Mouse (Mus musculus): ENCODE measurements around the gene Utp14a. TPM values are rescaled to one million over a fixed set of nuclear protein-coding genes. Genes with fewer than 3 reads are reported as not detected.
A peak's percentile ranks its signal among the peaks of the same experiment; 100 is the strongest.
"Not testable (repeated sequence)": the region's sequence is repeated elsewhere in the genome, so short reads cannot be mapped to it uniquely, and the experiment has no call there.

Gene Utp14a
- total RNA-seq (2021), result 10 to 100 TPM; 13.4 to 14.9 TPM

DNA sequence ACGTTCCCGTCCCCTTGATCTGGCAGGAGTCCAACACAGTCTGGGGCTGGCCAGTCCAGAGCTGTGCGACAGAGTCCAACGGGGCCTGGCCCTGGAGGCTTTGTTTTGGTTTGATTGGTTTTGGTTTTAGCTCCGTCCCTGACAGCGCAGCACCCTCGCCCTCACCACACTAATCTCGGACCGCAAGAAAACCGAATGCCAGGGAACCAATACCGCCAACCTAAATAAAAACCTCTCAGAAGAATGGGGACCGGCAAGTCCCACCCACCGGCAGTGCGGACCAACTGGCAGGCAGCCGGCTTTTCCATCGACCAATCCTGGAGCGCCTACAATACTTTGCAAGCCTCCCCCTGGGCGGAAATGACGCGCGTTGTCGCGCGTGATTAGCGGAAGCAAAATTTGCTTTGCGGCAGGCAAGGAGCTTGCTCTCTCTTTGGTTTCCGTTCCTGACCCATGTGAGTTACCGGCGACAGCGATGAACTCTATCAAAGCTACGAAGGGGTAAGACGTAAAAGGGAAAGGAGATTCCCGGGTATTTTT, at the start of gene Utp14a:
Utp14a (plus strand) TSS at position 395 of the 540 bp plus-strand sequence.
- peak; percentile 95 to 97 for DNase-seq (ENCODE audit: low spot score in 2 of 2)
- intact Hi-C loops (cut with DNase I), result loop anchor here (1.0 to 2.0 kb wide), 2 partner anchors 48 to 264 kb away; partner anchors contain the start of gene Zdhhc9

DNA sequence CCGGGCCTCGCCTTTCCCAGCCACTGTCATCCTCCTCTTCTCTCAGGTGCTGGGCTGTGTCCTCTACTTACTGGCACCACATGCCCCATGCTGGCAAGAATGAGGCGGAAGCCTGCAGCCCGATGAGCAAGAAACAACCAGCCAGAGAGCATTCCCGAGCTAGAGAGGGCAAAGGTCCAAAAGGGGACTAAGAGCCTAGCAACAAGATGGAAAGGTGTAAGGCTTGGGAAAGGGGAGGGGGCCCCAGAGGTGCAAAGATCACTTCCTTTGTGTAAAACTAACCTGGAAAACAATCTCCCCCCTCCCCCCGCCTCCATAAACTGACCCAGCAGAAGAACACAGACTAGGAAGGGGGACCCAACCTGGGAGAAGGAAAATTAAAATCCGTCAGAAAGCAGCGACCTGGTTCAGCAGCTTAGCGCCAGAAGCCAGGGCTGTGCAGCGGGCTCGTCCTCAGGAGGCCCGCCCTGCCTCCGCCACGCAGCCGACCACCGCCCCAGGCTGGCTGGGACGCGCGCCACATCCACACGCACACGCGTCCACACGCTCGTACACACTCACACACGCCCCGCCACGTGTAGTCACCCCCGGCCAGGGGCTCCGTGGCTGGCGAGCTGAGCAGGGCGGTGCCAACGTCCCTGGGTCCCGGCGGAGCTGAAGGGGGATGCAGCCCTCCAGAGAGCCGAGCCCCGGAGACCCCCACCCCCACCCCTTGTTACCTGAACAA, 48.7 kb upstream of the Utp14a start:
- DNase-seq (ENCODE audit: low spot score in 2 of 2), result peak in 1 of 2 experiments; percentile 22

DNA sequence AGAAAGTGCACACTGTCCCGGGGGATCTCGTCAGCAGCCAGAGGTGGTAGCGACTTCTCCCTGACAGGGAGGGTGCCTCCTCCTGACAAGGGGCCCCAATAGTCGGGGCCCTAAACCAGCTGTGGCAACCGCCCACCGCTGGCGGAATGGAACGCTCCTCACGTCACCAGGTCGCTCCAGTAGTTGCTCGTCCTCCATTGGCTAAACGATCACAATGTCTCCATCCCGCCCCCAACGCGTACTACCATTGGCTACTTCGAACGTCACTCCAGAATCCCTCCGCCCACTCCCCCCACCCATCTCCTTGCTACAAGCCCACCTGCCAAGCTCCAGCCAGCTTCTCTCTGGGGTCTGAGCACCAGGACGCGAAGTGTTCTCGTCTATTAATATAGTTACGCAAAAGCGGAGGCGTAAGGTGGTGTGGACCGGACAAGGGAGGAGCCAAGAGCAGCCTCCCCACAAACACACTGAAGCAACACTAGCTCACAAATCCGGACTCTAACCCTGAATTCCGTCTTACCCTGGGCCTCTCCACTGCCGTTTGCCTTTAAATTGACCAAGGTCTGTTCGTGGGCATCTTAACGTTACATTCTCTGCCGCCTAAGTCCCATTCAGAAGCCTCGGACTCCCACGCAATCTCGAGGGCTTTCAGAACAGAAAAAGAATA, 48.0 kb upstream of the Utp14a start, which contains the start of gene Zdhhc9:
Zdhhc9 (minus strand) TSS at position 360 of the 667 bp plus-strand sequence.
- DNase-seq (ENCODE audit: low spot score in 2 of 2), result peak; percentile 83 to 95
- intact Hi-C loops (cut with DNase I), result loop anchor here (2.0 to 5.0 kb wide), 2 partner anchors 48 to 186 kb away; partner anchors contain the start of gene Utp14a

More for the DNA sequence above, 48.7 kb upstream of the Utp14a start:
- intact Hi-C loops (cut with DNase I), result loop anchor here (2.0 to 5.0 kb wide), 2 partner anchors 49 to 186 kb away; partner anchors contain the start of gene Utp14a

DNA sequence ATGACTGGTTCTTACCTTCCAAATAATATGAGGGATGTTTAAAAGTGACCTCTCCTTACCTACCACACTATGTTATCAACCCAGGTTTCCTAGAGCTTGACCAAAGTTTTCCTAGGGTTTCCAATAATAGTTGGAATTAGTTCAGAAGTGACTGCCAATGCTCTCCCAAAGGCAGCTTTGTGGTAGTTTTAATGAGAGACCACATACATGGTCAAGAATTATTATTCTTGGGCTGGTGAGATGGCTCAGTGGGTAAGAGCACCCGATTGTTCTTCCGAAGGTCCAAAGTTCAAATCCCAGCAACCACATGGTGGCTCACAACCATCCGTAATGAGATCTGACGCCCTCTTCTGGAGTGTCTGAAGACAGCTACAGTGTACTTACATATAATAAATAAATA, 46.9 kb upstream of the Utp14a start:
- intact Hi-C loops (cut with DNase I), result loop anchor here (2.0 to 5.0 kb wide), 2 partner anchors 47 to 187 kb away; partner anchors contain the start of gene Utp14a

DNA sequence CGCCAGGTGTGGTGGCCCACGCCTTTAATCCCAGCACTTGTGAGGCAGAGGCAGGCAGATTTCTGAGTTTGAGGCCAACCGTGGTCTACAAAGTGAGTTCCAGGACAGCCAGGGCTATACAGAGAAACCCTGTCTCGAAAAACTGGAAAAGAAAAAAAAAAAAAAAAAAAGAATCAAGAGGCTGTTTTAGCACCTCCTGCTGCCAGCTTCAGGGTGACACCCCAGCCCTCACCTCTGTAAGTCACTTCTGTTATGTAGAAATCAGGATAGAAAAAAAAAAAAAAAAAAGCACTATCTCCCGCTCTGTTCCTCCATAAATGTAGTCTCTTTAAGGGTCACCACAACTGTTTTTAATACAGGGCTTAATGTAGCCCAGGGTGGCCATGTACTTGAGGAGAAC, 37.2 kb upstream of the Utp14a start:
- intact Hi-C loops (cut with DNase I), result no loop called here
- DNase-seq (ENCODE audit: low spot score in 2 of 2), result no peak

More for the DNA sequence above, 46.9 kb upstream of the Utp14a start:
- DNase-seq (ENCODE audit: low spot score in 2 of 2), result not testable (repeated sequence)

DNA sequence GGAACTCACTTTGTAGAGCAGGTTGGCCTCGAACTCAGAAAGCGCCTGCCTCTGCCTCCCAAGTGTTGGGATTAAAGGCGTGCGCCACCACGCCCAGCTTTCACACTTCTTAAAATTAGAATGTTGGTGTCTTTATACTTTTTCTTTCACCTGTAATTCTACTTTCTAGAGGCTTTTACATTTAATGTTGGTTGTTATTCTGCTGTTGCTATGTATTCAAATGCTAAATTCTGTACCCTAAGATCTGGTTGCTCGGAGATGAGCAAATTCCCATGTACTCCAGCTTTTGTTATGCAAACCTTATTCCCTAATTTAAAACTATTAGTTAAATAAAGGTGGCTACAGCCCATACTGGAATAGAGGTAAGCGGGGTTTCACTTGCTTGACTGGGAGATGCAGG, 34.0 kb upstream of the Utp14a start:
- DNase-seq (ENCODE audit: low spot score in 2 of 2), result no peak
- intact Hi-C loops (cut with DNase I), result no loop called here

DNA sequence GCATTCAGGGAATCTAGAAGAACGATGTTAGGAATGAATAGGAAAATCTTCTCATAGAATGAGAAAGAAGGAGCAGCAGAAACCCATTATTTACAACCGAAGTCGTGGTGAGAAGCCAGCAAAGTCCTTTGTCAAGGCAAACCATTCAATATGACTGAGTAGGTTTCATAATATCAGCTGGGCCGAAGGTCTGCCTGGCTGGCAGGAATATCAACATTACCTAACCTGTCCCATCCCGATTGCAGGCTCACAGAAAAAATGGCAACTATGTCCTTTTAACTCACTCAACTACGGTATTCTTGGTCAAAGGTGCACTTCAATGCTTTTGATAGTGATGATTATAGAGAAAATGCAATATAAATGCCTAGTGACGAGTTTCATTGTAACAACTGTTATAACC, 30.4 kb upstream of the Utp14a start:
- intact Hi-C loops (cut with DNase I), result no loop called here
- DNase-seq (ENCODE audit: low spot score in 2 of 2), result no peak

DNA sequence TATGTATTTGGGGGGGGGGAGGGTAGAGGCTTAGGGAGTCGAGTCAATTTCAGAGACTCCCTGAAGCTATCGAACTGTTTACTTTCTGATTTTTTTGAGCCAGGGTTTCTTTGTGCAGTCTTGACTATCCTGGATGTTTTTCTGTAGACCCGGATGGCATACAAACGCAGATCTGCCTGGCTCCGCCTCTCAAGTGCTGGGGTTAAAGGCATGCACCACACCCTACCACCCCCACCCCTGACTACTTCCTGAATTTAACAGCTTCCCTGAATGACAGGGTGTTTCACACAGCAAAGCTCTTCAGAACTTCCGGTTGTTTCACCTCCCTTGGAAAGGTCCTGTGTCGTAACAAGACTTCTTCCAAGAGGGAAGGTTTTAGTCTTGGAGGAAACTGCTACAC, 22.2 kb upstream of the Utp14a start:
- intact Hi-C loops (cut with DNase I), result no loop called here
- no peak for DNase-seq (ENCODE audit: low spot score in 2 of 2)

DNA sequence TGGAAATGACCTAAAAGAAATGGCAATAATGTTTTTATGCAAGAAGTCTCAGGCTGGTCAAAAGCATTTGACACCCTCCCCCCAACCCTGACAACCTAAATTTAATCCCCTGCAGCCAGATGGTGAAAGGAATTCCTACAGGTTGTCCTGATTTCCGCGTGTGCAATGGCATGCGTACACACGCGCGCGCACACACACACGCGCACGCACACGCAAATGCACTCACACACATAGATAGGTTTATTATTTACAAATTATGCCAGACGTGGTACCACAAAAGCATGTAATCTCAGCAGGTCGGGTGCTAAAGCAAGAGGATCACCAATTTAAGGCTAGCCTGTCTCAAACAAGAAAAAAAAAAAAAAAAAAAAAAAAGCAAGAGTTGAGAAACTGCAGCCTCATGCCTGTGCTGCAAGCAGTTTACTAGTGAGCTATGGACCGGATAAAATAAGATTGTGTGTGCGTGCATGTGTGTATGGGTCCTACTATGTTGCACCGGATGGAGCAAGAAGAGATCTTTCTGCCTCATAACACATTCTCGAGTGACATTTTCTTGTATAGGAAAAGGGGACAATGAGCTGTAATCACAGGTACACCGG, 733 bp upstream of the Utp14a start:
- intact Hi-C loops (cut with DNase I), result loop anchor here (1.0 to 2.0 kb wide), 2 partner anchors 47 to 264 kb away; partner anchors contain the start of gene Zdhhc9
- DNase-seq (ENCODE audit: low spot score in 2 of 2), result peak; percentile 5 to 6

DNA sequence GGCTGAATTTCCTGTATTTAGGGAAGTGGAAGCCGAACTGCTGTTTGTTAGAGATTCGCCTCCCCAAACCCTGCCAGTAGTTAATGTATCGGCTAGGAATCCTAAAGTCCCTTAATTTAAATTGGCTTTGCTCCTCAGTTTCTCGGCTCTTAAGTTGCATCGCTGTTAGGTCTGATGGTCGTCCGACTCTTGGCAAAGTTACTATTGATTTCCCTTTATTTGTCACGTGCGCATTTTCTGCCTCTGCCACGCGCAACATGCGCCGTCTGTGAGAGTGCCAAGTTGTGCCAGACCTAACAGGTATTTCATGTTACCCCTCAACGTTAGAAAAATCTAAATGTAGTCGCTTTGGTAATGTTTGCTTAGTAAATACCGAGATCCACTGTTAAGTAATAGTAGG, 349 bp downstream of the Utp14a start:
- intact Hi-C loops (cut with DNase I), result loop anchor here (2.0 kb wide), 1 partner anchor 48 kb away; the partner anchor contains the start of gene Zdhhc9
- peak in 1 of 2 experiments; percentile 3 for DNase-seq (ENCODE audit: low spot score in 2 of 2)

DNA sequence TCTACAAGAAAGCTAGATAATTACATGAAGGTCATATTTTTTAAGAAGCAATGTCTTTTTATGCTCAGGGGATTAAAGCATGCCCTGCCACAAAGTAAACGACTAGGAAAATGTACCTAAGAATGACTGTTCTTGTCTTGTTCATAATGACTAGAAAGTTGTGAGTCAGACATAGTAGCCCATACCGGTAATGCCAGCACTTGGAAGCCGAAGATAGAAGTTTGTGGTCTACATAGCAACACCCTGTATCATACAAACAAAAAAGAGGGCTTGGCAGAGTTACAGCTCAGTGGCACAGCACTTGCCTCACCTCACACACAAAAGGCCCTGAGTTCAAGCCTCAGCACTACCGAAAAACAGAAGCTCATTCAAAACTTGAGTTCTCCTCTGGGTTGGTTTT, 15.0 kb downstream of the Utp14a start:
- DNase-seq (ENCODE audit: low spot score in 2 of 2), result no peak
- intact Hi-C loops (cut with DNase I), result no loop called here

DNA sequence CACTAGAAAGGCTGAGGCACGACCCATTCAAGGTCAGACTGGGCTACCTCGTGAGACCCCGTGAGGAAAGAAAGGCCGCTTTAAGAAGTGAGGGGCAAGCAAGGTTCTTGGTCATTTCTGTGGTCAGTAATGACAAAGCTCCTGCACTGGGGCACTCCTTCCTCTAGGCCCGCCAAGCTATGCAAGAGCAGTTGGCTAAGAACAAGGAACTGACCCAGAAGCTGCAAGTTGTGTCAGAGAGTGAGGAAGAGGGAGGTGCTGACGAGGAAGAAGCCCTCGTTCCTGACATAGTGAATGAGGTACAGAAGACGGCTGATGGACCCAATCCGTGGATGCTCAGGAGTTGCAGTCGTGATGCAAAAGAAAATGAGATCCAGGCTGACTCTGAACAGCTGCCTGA, 18.0 kb downstream of the Utp14a start:
- intact Hi-C loops (cut with DNase I), result loop anchor here (5.0 kb wide), 1 partner anchor 138 kb away; no protein-coding TSS in a partner anchor
- DNase-seq (ENCODE audit: low spot score in 2 of 2), result no peak

DNA sequence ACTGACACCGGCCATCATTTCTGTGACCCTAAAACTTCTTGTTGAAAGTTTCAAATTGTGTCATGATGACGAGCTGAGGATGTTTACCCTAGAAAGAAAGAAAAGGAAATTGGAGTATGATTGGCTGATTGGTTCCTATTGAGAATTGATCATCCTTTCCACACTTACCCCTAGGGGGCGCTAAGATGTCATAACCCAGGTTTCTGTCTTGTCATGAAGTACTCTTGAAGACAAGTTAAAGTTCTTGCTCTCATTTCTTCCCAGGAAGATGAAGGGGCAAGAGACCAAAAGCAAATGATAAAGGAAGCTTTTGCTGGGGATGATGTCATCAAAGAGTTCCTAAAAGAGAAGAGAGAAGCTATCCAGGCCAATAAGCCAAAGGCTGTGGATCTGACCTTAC, 21.4 kb downstream of the Utp14a start:
- DNase-seq (ENCODE audit: low spot score in 2 of 2), result peak; percentile 14 to 47

DNA sequence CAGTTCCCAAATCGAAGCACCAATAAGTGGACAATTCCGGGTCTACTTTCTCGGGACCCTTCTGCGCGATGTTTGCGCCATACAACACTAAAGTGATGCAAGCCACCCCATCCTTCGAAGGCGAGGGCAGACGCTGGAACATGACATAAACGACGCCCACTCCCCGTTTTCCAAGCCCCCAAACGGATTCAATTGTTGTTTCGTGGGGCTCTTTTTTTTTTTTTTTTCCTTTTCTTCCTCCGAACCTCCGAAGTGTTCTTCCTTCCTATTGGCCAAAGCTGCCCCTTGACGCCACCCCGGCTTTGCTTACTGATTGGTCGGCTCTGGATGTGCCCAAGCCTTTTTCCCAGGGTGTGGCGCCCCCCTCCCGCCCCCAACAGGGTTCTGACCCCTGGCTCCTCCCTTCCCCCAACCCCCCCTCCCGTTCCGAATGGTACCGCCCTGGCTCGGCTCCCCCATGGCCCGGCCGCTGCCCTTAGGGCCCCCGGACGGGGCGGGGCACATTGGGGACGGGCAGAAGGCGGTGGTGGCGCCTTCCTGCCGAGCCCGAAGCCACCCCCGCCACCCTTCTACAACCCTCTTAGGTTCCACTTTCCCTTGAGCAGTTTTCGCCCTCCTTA, 27.8 kb downstream of the Utp14a start:
- intact Hi-C loops (cut with DNase I), result loop anchor here (1.0 to 5.0 kb wide), 2 partner anchors 59 to 108 kb away; no protein-coding TSS in a partner anchor
- DNase-seq (ENCODE audit: low spot score in 2 of 2), result peak; percentile 59 to 81

More for the DNA sequence above, 21.4 kb downstream of the Utp14a start:
- intact Hi-C loops (cut with DNase I), result loop anchor here (5.0 kb wide), 1 partner anchor 134 kb away; no protein-coding TSS in a partner anchor

DNA sequence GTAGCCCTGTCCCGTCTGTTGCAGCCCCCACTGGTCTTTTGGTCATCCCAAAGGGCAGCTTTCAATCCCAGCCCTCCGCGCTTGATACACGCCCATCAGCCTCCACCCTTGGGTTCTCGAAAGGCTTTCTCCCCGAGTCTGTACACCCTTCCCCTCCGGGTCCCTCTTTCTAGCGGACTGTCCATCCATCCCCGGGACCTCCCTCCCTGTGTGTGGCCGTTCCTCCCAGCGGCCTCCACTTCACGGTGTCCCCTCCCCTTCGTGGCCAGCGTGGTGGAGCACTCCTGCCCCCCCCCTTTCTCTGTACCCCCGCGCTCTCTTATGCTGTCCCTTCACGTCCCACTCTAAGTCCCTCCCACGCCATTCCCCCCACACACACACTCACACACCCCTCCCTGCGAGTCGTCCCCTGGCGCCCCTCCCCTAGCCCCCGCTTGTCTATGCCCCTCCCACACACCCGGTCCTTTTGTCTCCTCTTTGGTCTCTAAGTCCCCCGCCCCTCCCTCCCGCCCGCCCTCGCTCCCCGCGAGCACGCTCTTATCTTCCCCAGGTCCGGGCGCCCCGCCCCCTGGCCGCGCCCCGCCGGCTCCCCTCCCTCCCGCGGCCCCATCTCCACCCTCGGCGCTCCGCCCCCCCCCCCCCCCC, 28.5 kb downstream of the Utp14a start:
- intact Hi-C loops (cut with DNase I), result loop anchor here (1.0 kb wide), 1 partner anchor 58 kb away; no protein-coding TSS in a partner anchor
- DNase-seq (ENCODE audit: low spot score in 2 of 2), result peak; percentile 13 to 25

DNA sequence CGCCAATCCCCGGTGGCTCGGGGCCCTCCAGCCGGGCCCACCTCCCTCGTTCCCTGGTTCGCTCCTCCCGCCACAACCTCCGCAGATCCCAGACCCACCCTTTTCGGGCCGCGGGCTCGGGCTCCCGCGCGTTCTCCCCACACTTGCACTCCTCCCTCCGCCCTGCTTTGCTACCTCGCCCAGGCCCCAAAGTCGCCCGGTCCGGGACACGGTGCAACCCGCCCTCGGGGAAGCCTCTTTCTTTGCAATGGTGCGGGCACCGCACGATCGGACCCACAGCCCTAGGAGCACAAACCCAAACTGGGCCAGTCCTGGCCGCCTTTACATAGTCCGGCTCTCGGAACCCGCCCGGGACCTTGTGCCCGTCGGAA, 29.0 kb downstream of the Utp14a start:
- intact Hi-C loops (cut with DNase I), result loop anchor here (1.0 kb wide), 1 partner anchor 58 kb away; no protein-coding TSS in a partner anchor
- DNase-seq (ENCODE audit: low spot score in 2 of 2), result no peak

DNA sequence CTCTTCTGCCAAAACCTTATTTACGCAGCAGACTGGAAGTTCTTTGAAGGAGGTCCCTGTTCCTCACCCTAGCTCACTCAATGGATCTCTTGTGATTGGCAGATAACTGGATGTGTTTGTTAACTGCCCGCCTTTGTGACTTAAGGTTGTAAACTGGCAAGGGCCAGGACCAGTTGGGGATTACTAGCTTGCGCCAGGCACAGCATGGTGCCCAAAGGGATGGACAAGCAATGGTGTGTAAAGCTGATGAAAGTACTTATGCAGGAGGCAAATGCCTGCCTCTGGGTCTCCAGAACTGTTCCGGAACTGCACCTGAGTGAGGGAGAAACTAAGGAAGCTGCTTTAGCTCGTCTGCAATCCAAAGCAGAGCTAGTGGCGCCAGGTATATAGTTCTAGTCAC, 29.8 kb downstream of the Utp14a start:
- DNase-seq (ENCODE audit: low spot score in 2 of 2), result no peak
- intact Hi-C loops (cut with DNase I), result no loop called here

DNA sequence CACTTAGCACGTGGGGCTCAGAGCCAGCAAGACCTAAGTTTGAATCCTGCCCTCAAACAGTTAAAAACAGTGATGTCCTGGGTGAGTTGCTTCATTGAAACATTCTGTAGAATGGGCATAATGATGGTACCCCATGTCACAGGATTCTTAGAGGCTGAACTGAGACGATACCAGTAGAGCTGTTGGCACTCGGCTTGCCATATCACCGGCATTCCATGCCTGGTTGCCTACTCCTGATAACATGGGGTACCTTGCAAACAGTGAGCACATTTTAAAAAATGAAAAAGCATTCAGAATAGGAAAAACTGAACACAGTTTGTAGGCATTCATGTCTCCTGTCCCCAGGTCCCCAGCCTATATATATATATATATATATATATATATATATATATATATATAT, 31.3 kb downstream of the Utp14a start:
- intact Hi-C loops (cut with DNase I), result no loop called here
- no peak for DNase-seq (ENCODE audit: low spot score in 2 of 2)

DNA sequence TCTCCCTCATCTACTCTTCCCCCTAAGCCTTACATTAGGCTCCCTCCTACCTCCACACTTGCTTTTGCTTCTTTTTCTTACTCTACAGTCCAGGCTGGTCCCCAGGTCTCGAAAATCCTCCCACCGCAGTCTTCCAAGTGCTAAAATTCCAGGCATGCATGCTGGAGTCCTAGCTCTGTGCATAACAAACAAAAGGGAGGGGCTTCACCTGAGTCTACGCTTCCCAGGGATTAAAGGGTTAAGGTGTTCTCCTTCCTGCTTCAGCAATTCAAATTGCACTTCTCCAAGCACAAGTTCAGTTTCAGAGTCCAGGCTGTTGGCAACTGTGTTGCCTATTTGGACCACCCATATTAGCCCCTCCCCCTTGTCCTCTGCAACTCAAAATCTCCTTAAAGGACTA, 34.8 kb downstream of the Utp14a start:
- no peak for DNase-seq (ENCODE audit: low spot score in 2 of 2)
- intact Hi-C loops (cut with DNase I), result no loop called here

All from left cerebral cortex, postnatal 25 days (tissue).